Mouse (Mus musculus) testis, adult 2 months (tissue): ENCODE results near the gene Serpine1. TPM values are rescaled to one million over a fixed set of nuclear protein-coding genes. Genes with fewer than 3 reads are reported as not detected.
A peak's percentile ranks its signal among the peaks of the same experiment; 100 is the strongest.

Source experiments
- H3K27ac ChIP-seq: fragments of 200-500 bp; 2 replicates; pipeline ENCODE4 v1.5.1; 2012; ENCODE audit warnings: low read depth, low read length; ENCODE audit not compliant: control insufficient read depth, insufficient read depth
- H3K27me3 ChIP-seq: fragments of 200-500 bp; 2 replicates; pipeline ENCODE4 v1.6.1; 2012; ENCODE audit warnings: mild to moderate bottlenecking, low read length, moderate library complexity; ENCODE audit not compliant: control insufficient read depth, insufficient read depth
- H3K36me3 ChIP-seq: fragments of 200-500 bp; 2 replicates; pipeline ENCODE4 v1.6.1; 2012; ENCODE audit warnings: mild to moderate bottlenecking, low read length; ENCODE audit not compliant: control insufficient read depth, insufficient read depth
- H3K4me1 ChIP-seq: fragments of 200-500 bp; 2 replicates; pipeline ENCODE4 v1.6.1; 2012; ENCODE audit warnings: low read length; ENCODE audit not compliant: control insufficient read depth, insufficient read depth
- H3K4me3 ChIP-seq: fragments of 200-500 bp; 2 replicates; pipeline ENCODE4 v1.5.1; 2012; ENCODE audit warnings: low read depth, mild to moderate bottlenecking, low read length, moderate library complexity, mixed read lengths; ENCODE audit not compliant: control insufficient read depth
- CTCF ChIP-seq: fragments of 200-500 bp; IDR thresholded peaks from 2 replicates; pipeline ENCODE4 v1.5.1; 2012; ENCODE audit warnings: low read depth, mild to moderate bottlenecking, inconsistent platforms, low read length, moderate library complexity; ENCODE audit not compliant: control insufficient read depth, insufficient read depth, insufficient replicate concordance
- POLR2A ChIP-seq: fragments of 200-500 bp; IDR thresholded peaks from 2 replicates; pipeline ENCODE4 v1.6.1; 2012; ENCODE audit warnings: low read depth, mild to moderate bottlenecking, inconsistent platforms, low read length, moderate library complexity; ENCODE audit not compliant: control insufficient read depth
- polyA plus RNA-seq: library from polyadenylated mRNA; depleted of rRNA; stranded (reverse); fragments of >200 nt; gene quantifications from 2 replicates; pipeline ENCODE4 v1.2.3, GENCODE M21; 2012

Gene Serpine1
- polyA plus RNA-seq, 1 experiment = 0.72 TPM

GRCm38 (mm10) chr5:137068711-137069110 is 3.4 kb downstream of the Serpine1 start:
- H3K27me3 ChIP-seq = no peaks in the 10 kb centered on the region
- TF ChIP-seq POLR2A = no peak
- no peak for TF ChIP-seq CTCF
- H3K27ac ChIP-seq = no peak overlapping the region
- peaks cover 12% of the 10 kb centered on the region for H3K4me1 ChIP-seq
- H3K36me3 ChIP-seq = no peaks in the 10 kb centered on the region
- no peak overlapping the region for H3K4me3 ChIP-seq

GRCm38 (mm10) chr5:137065923-137066322 is 6.1 kb downstream of the Serpine1 start:
- H3K27me3 ChIP-seq = no peaks in the 10 kb centered on the region
- peaks cover 12% of the 10 kb centered on the region for H3K4me1 ChIP-seq
- H3K27ac ChIP-seq = no peak overlapping the region
- TF ChIP-seq CTCF (no peak), POLR2A (no peak)
- no peaks in the 10 kb centered on the region for H3K36me3 ChIP-seq
- H3K4me3 ChIP-seq = no peak overlapping the region

GRCm38 (mm10) chr5:137065454-137065853 is 6.6 kb downstream of the Serpine1 start:
- H3K4me1 ChIP-seq = peaks cover 12% of the 10 kb centered on the region
- TF ChIP-seq CTCF = no peak
- no peak for TF ChIP-seq POLR2A
- H3K27ac ChIP-seq = no peak overlapping the region
- no peaks in the 10 kb centered on the region for H3K36me3 ChIP-seq
- no peaks in the 10 kb centered on the region for H3K27me3 ChIP-seq
- H3K4me3 ChIP-seq = no peak overlapping the region

GRCm38 (mm10) chr5:137062601-137063000 is 9.5 kb downstream of the Serpine1 start:
- H3K27me3 ChIP-seq = no peaks in the 10 kb centered on the region
- H3K4me3 ChIP-seq = no peak overlapping the region
- no peaks in the 10 kb centered on the region for H3K36me3 ChIP-seq
- H3K4me1 ChIP-seq = peaks cover 12% of the 10 kb centered on the region
- no peak for TF ChIP-seq CTCF
- no peak for TF ChIP-seq POLR2A
- H3K27ac ChIP-seq = no peak overlapping the region

GRCm38 (mm10) chr5:137061809-137062481 is 10.1 kb downstream of the Serpine1 start:
- Histone ChIP-seq H3K27ac (no peak overlapping the region), H3K27me3 (no peaks in the 10 kb centered on the region), H3K4me3 (no peak overlapping the region), H3K4me1 (peaks cover 12% of the 10 kb centered on the region), H3K36me3 (no peaks in the 10 kb centered on the region)
- TF ChIP-seq CTCF (peak; percentile 28; the same call in 1 of the 2 replicates), POLR2A (no peak)

- Histone ChIP-seq H3K4me3 (no peak overlapping the region), H3K27ac (no peak overlapping the region), H3K4me1 (peaks cover 3% of the 10 kb centered on the region; the same call in 1 of the 2 replicates), H3K36me3 (no peaks in the 10 kb centered on the region), H3K27me3 (no peaks in the 10 kb centered on the region)
- TF ChIP-seq POLR2A = no peak
- no peak for TF ChIP-seq CTCF
Observed at GRCm38 (mm10) chr5:137054873-137055272, 17.2 kb downstream of the Serpine1 start.

GRCm38 (mm10) chr5:137054299-137054698 is 17.8 kb downstream of the Serpine1 start:
- Histone ChIP-seq H3K36me3 (no peaks in the 10 kb centered on the region), H3K4me1 (peaks cover 3% of the 10 kb centered on the region; the same call in 1 of the 2 replicates), H3K4me3 (no peak overlapping the region), H3K27ac (no peak overlapping the region), H3K27me3 (no peaks in the 10 kb centered on the region)
- no peak for TF ChIP-seq POLR2A
- TF ChIP-seq CTCF = no peak

- no peaks in the 10 kb centered on the region for H3K4me1 ChIP-seq
- no peaks in the 10 kb centered on the region for H3K27me3 ChIP-seq
- TF ChIP-seq POLR2A = no peak
- no peak for TF ChIP-seq CTCF
- no peaks in the 10 kb centered on the region for H3K36me3 ChIP-seq
- no peak overlapping the region for H3K27ac ChIP-seq
- H3K4me3 ChIP-seq = no peak overlapping the region
Observed at GRCm38 (mm10) chr5:137051914-137052505, 20.1 kb downstream of the Serpine1 start.
